Mouse (Mus musculus): ENCODE measurements at regions not wholly inside any gene's neighbourhood (a gene's known extent, or its start where the extent isn't known, plus 50 kb on each side); places are given as distances from the start of the nearest gene placed in this dataset.
A peak's percentile ranks its signal among the peaks of the same experiment; 100 is the strongest.

DNA sequence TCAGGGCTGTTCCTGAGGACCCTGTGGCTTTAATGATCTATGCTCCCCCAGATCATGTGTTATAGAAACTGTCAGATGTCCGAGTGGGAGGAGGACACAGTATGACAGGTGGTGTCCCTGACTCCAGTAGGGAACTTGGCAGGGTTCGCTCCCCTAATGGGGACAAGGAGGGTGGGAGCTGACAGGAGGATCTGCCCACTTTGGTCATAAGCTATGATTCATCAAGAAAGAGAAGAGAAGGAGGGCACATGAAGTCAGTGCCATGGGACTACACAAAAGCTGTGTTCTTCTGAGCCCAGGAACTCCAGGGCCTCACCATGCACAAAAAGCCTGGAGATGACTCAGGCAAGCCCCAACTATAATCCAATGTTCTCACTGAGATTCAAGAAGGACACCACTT is 162.2 kb upstream of the Brinp1 start:
- ATAC-seq (replicated peaks; ENCODE audit: low read depth, poor library complexity, severe bottlenecking), result no peak

GRCm38 (mm10) chr4:69105188-69105587 is 151.0 kb upstream of the Brinp1 start:
- no peak for ATAC-seq (replicated peaks; ENCODE audit: low read depth, poor library complexity, severe bottlenecking)

DNA sequence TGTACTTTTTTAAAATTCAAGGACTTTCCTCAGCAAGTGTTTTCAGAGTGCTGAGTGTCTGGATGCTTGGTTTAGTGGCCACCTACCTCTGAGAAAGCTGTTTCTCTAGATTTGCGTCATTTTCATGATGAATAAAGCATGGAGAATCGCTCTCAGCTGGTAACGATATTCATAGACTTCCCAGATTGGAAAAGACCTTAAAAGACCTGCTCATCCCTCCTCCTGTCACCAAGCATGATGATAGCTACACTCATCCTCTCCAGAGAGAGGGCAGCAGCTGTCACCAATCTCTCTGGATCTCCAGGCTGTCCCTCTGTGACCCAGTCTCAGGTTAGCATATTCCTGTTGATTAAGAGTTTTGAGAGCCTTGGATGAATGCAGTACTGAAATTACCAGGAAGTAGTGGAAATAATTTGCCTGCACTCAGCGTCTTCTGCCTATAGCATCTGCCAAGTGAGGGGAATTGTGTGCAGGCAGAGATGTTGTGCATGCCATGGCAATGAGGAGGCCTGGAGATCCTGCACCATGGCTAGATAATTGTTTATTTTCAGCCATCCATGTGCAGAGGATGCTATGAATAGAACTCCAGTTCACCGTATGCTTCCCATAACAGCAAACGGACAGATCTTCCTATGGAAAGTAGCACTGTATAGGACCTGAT is 141.7 kb upstream of the Brinp1 start:
- no peak for ATAC-seq (replicated peaks; ENCODE audit: low read depth, poor library complexity, severe bottlenecking)

- ATAC-seq (replicated peaks; ENCODE audit: low read depth, poor library complexity, severe bottlenecking), result no peak
Measured at GRCm38 (mm10) chr4:69078085-69078484, 123.9 kb upstream of the Brinp1 start.

DNA sequence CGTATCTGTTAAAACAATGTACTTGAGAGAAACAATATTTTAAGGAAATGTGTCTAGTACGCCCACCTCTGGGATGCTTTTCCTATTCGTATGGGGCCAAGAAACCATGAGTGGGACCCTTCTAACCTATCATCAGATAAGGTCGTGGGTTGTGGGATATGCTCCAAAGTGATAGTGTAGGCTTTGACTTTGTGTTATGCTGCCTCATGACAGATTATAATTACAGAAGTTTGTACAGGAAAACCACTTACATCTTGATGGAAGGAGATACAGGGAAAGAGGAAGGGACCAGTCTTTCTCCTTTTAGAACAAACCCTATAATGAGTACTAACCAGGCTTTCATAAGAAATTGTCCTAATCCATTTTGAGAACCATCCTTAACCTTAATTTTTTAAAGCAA is 123.1 kb upstream of the Brinp1 start:
- ATAC-seq (replicated peaks; ENCODE audit: low read depth, poor library complexity, severe bottlenecking), result peak; percentile 95

DNA sequence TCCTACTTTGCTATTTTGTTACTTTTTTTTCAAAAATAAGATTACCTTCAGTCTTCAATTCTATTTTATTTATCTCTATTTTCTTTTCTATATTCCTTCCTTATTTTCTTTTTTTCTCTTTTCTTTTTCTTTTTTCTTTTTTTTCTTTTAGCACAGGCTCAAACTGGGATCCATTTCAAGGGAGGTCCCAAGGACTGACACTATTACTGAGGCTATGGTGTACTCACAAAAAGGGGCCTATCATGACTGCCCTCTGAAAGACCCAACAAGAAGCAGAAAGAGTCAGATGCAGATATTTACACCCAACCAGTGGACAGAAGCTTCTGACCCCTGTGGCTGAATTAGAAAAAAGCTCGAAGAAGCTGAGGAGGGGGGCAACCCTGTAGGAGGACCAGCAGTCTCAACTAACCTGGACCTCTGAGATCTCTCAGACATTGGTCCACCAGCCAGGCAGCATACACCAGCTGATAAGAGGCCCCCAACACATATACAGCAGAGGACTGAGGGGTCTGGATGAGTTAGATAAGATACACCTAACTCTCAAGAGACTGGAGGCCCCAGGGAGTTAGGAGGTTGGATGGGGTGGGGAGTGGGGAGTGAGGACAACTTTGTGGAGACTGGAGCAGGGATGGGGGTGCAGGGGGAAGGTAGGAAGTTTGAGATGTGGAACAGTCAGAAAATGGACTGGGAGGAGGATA is 85.6 kb upstream of the Brinp1 start:
- no peak for ATAC-seq (replicated peaks; ENCODE audit: low read depth, poor library complexity, severe bottlenecking)

DNA sequence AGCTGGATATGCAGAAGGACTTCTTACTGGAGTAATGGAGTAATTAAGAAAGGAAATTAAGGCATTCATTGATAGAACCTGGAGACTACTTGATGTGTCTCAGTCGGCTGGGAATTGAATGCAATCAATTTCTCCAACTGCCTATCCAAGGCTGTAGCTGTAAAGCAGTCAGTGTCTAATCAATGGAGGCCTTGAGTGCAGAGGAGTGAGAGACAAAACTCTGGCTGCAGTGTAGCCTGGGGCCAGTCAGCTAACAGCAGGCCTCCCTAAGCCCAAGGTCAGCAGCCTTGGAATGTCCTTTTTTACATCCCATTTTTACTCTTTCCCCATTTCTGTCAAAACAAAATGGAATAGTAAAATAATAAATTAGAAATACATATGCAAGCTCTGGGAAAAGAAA is 80.0 kb upstream of the Brinp1 start:
- ATAC-seq (replicated peaks; ENCODE audit: low read depth, poor library complexity, severe bottlenecking), result no peak

GRCm38 (mm10) chr4:69020159-69020727 is 66.0 kb upstream of the Brinp1 start:
- no peak for ATAC-seq (replicated peaks; ENCODE audit: low read depth, poor library complexity, severe bottlenecking)

GRCm38 (mm10) chr4:69015396-69015795 is 61.2 kb upstream of the Brinp1 start:
- no peak for ATAC-seq (replicated peaks; ENCODE audit: low read depth, poor library complexity, severe bottlenecking)
